Mouse (Mus musculus) layer of hippocampus, postnatal 14 days (tissue): ENCODE results near the gene Polr3g. TPM values are rescaled to one million over a fixed set of nuclear protein-coding genes. Genes with fewer than 3 reads are reported as not detected.
"Not testable (repeated sequence)": the region's sequence is repeated elsewhere in the genome, so short reads cannot be mapped to it uniquely, and the experiment has no call there.

ENCODE experiments used
- DNase-seq, 2 experiments: peaks; one replicate each; pipeline ENCODE4 v3.0.0; 2021 to 2022; ENCODE audit warnings: low spot score in 2 of 2, mixed read lengths in 1 of 2
- total RNA-seq, 2 experiments: library from RNA; stranded (reverse); gene quantifications; 2 replicates each; pipeline ENCODE4 v1.2.3; 2021

The Polr3g gene
- total RNA-seq, 2 experiments from 2014 or later: 3.6 to 4.7 TPM

DNA sequence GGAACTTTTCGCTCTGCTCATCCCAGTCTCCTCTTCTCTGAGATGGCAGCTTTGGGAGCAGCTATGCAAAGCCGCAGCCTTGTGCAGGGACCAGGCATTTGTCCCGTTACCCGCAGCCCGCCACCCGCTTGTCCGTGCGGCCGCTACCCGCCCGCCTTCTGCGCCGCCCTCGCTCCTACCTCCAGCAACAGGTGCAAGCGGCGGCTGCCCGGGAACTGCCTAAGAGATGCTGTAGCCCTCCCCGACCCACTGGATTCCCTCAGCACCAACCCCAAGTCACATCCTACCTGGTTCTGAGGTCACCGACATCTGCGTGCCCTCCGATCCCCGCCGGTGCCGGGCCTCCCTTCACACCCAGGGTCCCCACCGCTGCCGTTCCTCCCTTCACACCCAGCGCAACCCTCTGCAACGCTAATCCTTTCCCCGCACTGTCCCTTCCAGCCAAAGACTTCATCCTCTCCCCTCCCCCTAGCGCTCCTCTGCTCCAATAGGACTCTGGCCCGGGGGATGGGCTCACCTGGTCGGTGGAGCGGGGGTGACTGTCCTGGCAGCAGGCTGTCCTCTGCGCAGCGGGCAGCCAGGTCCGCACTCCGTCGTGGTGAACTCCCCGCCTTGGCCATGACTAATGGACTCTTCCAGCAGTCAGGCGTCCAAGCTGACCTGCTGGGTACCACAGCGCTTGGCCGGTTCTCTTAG, 77.9 kb downstream of the Polr3g start, which contains the start of gene Adgrv1:
Adgrv1 (minus strand) TSS at position 435 of the 696 bp plus-strand sequence.
- peak; percentile 48 to 68 for DNase-seq

DNA sequence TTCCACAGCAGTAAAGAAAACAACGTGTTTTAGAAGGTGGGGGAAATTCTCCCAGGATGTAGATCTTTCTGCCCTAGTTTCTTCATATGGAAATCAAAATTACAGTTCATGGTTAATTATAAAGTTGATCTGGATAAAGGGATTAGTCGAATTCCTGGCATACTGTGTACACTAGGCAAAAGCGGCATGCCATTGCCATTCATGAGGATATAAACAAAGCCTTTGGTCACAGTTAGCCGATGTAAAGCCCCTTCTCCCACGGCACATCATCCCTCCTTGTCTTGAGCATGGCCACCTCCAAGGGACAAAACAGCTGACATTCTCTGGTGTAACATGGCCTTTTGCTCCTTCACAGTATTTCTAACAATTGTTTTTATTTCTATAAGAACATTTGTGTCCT, 80.2 kb downstream of the Polr3g start:
- no peak for DNase-seq

DNA sequence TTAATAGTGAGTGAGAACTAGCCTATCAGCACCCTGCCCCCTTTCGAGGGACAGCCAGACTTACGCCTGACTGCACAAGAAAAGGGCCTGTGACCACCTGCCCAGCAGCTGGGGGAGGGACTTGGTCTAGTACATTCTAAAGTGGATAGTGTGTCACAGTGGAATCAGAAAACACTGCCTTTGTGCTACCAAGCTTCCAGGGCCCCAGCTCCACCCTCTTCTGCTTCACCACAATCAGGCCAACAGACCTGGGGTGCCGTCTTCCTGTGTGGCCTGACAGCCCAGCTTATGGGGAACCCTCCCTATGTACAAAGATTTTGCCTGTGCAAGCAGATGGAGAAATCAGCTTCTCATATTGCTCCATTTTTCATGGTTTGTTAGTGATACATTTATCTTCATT, 81.4 kb downstream of the Polr3g start:
- DNase-seq: no peak

DNA sequence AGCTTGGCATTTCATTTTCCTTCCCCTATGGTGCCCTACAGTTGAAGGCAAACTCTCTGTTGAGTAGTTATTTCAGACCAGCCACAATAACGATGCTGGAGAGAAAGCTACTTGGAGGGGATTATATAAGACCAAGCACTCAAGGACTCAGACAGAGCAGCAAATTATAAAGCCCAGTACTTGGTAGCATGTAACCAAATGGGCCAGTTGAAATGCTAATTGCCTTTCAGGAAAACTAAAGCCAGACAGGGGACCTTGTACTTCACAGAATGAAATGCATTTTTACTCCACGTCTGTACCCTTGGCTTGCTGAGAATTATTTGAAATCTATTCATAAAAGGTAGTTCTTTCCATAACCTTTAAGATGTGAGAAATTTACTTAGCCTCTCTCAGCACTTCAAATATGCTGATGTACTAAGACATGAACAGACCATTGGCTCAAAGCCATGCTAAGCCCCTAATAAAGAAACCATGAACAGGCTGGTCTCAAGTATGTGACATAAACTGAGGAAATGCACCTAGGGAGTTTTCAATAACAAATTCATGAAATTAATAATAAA, 82.1 kb downstream of the Polr3g start:
- no peak for DNase-seq

DNA sequence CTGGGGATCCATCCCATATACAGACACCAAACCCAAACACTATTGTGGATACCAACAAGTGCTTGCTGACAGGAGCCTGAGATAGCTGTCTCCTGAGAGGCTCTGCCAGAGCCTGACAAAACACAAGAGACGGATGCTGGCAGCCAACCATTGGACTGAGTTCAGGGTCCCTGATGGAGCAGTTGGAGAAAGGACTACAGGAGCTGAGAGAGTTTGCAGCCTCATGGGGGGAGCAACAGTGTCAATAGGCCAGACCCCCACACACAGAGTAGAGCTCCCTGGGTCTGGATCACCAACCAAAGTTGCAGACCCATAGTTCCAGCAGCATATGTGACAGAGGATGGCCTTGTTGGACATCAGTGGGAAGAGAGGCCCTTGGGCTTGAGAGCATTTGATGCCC, 83.0 kb downstream of the Polr3g start:
- DNase-seq: not testable (repeated sequence)

Other genes starting within 250 kb of the Polr3g start
- gene Adgrv1, start 77.9 kb downstream of the Polr3g start, total RNA-seq: 1 to 10 TPM; 4.1 to 4.3 TPM
- 10 to 100 TPM; 10.9 to 14.2 TPM for gene Lysmd3, start 53.4 kb downstream of the Polr3g start, total RNA-seq
- 10 to 100 TPM; 28.4 to 29.2 TPM for gene Mblac2, start 328 bp upstream of the Polr3g start, total RNA-seq
- 100 to 1,000 TPM; 116 to 124 TPM for gene Cetn3, start 72.1 kb upstream of the Polr3g start, total RNA-seq